Comparison of ENCODE assay signal across 10 mouse cellular contexts in genomic region chr11:86532834-86533233, GRCm38 (mm10). TPM values are rescaled to one million over a fixed set of nuclear protein-coding genes. Genes with fewer than 3 reads are reported as not detected.
DNase-seq lines count a peak whose midpoint lies in the region; ATAC-seq and TF ChIP-seq lines count a peak whose summit lies in the region.
"Had no signal": no experiment of that assay in that cellular context is flagged by ENCODE, and none has a peak within 500 bp of the region (broad histone marks: within the 10 kb centered on the region; RNA-seq: fewer than 3 reads in every experiment).

No protein-coding gene starts in this region.

- no peaks in the 10 kb centered on the region for H3K4me1 ChIP-seq in hindbrain, embryonic 14.5 days (replicated peaks; ENCODE audit: control insufficient read depth, insufficient read depth, low read length)
- H3K4me1 ChIP-seq: limb, embryonic 13.5 days had no signal

- H3K9me3 ChIP-seq in hindbrain, embryonic 14.5 days (ENCODE audit: control insufficient read depth, low read length): no peaks in the 10 kb centered on the region
- H3K9me3 ChIP-seq: limb, embryonic 13.5 days had no signal

- ATAC-seq in hindbrain, embryonic 14.5 days (ENCODE audit: low FRiP score): no peak

- H3K9ac ChIP-seq in hindbrain, embryonic 14.5 days: no peak overlapping the region
- H3K9ac ChIP-seq: limb, embryonic 13.5 days had no signal

- no peak overlapping the region for H3K4me3 ChIP-seq in layer of hippocampus, adult 2 months
- H3K4me3 ChIP-seq in hindbrain, embryonic 14.5 days (replicated peaks; ENCODE audit: low read length): no peak overlapping the region
- H3K4me3 ChIP-seq: erythroblast, embryonic 14.5 days; limb, embryonic 13.5 days had no signal

- WGBS in hindbrain, embryonic 14.5 days: 84% methylated on average over 1 of the region's 1 CpGs

- no peak overlapping the region for H3K4me2 ChIP-seq in hindbrain, embryonic 14.5 days (replicated peaks)
- H3K4me2 ChIP-seq: limb, embryonic 13.5 days had no signal

- peak in 1 of 2 experiments; percentile 20 for DNase-seq in layer of hippocampus, adult 2 months (ENCODE audit: low spot score in 2 of 2)
- DNase-seq in layer of hippocampus, adult 9-11 months: no peak
- peak; percentile 50 for DNase-seq in ES-CJ7 (ENCODE audit: low read depth, low spot score)
- peak; percentile 34 for DNase-seq in brain, adult 2 months (ENCODE audit: low read depth, low spot score)
- peak; percentile 36 for DNase-seq in lung, postnatal 10 days
- no peak for DNase-seq in urinary bladder, postnatal 10 days (ENCODE audit: low spot score)
- DNase-seq in adrenal gland, adult 18-20 months (ENCODE audit: low spot score in 2 of 2): no peak
- DNase-seq in hindbrain, embryonic 14.5 days (ENCODE audit: low spot score): no peak

- peaks cover 56% of the 10 kb centered on the region for H3K36me3 ChIP-seq in hindbrain, embryonic 14.5 days (replicated peaks; ENCODE audit: control insufficient read depth, insufficient read depth)

- no peak overlapping the region for H3K27ac ChIP-seq in layer of hippocampus, adult 2 months
- no peak overlapping the region for H3K27ac ChIP-seq in hindbrain, embryonic 14.5 days
- H3K27ac ChIP-seq: limb, embryonic 13.5 days had no signal

- H3K27me3 ChIP-seq in hindbrain, embryonic 14.5 days (ENCODE audit: control insufficient read depth, insufficient read depth, low read length): no peaks in the 10 kb centered on the region
- H3K27me3 ChIP-seq: limb, embryonic 13.5 days had no signal

- peak; percentile 86 for TF ChIP-seq CTCF in layer of hippocampus, adult 2 months (conservative IDR thresholded peaks at IDR 0.05)

RNA-seq across cellular contexts. Expression of gene Rps6kb1, which starts 11.8 kb away (rescaled TPM):
- 10 to 100 TPM; 43.8 to 44.2 TPM for total RNA-seq in layer of hippocampus, adult 2 months (2021)
- 10 to 100 TPM; 31.9 to 43.7 TPM for total RNA-seq in adrenal gland, adult 18-20 months (2021)
- polyA plus RNA-seq in hindbrain, embryonic 14.5 days (2014; fragmentation: Nextera tagmentation; extraction: Ambion mirVana): 45.1 and 51.9 TPM in 2 replicates

RNA-seq across cellular contexts. Expression of gene Tubd1, which starts 12.0 kb away (rescaled TPM):
- total RNA-seq in layer of hippocampus, adult 2 months (2021): 1 to 10 TPM; 6.0 to 8.2 TPM
- total RNA-seq in adrenal gland, adult 18-20 months (2021): 1 to 10 TPM; 6.2 to 7.7 TPM
- 5.8 and 6.1 TPM in 2 replicates for polyA plus RNA-seq in hindbrain, embryonic 14.5 days (2014; fragmentation: Nextera tagmentation; extraction: Ambion mirVana)

RNA-seq across cellular contexts. Expression of gene Rnft1, which starts 48.4 kb away (rescaled TPM):
- total RNA-seq in layer of hippocampus, adult 2 months (2021): 10 to 100 TPM; 28.0 to 31.9 TPM
- total RNA-seq in adrenal gland, adult 18-20 months (2021): 10 to 100 TPM; 32.2 to 42.1 TPM
- 15.7 and 17.6 TPM in 2 replicates for polyA plus RNA-seq in hindbrain, embryonic 14.5 days (2014; fragmentation: Nextera tagmentation; extraction: Ambion mirVana)

Comparison
In these comparisons a context has a peak if more than half of its experiments do, and no peak if none do; other contexts are left out.
1. DNase-seq: peak in ES-CJ7 (single experiment), brain, adult 2 months (single experiment) and lung, postnatal 10 days (single experiment); none in layer of hippocampus, adult 9-11 months (single experiment), urinary bladder, postnatal 10 days (single experiment), adrenal gland, adult 18-20 months (0 of 2) and hindbrain, embryonic 14.5 days (single experiment).